Mouse (Mus musculus): ENCODE measurements around the gene Acad11.
A peak's percentile ranks its signal among the peaks of the same experiment; 100 is the strongest.

Gene Acad11

GRCm38 (mm10) chr9:104079379-104079778 lies 16.2 kb downstream of the Acad11 start:
- DNase-seq (ENCODE audit: low read depth in 2 of 2, low spot score in 2 of 2) = peak; percentile 28 to 47

- no peak for DNase-seq (ENCODE audit: low read depth in 2 of 2, low spot score in 2 of 2)
Observed at GRCm38 (mm10) chr9:104080038-104080437, 16.9 kb downstream of the Acad11 start.

GRCm38 (mm10) chr9:104085730-104086429 lies 22.7 kb downstream of the Acad11 start:
- DNase-seq (ENCODE audit: low read depth in 2 of 2, low spot score in 2 of 2) = no peak

- DNase-seq (ENCODE audit: low read depth in 2 of 2, low spot score in 2 of 2) = no peak
Observed at GRCm38 (mm10) chr9:104088555-104088954, 25.4 kb downstream of the Acad11 start.

- no peak for DNase-seq (ENCODE audit: low read depth in 2 of 2, low spot score in 2 of 2)
Observed at GRCm38 (mm10) chr9:104092945-104093344, 29.8 kb downstream of the Acad11 start.

- DNase-seq (ENCODE audit: low read depth in 2 of 2, low spot score in 2 of 2) = no peak
Observed at GRCm38 (mm10) chr9:104098256-104098655, 35.1 kb downstream of the Acad11 start.

GRCm38 (mm10) chr9:104099060-104099459 lies 35.9 kb downstream of the Acad11 start:
- DNase-seq (ENCODE audit: low read depth in 2 of 2, low spot score in 2 of 2) = no peak

- no peak for DNase-seq (ENCODE audit: low read depth in 2 of 2, low spot score in 2 of 2)
Observed at GRCm38 (mm10) chr9:104100822-104101221, 37.6 kb downstream of the Acad11 start.

GRCm38 (mm10) chr9:104101458-104101857 lies 38.3 kb downstream of the Acad11 start:
- DNase-seq (ENCODE audit: low read depth in 2 of 2, low spot score in 2 of 2) = no peak

- no peak for DNase-seq (ENCODE audit: low read depth in 2 of 2, low spot score in 2 of 2)
Observed at GRCm38 (mm10) chr9:104102301-104102700, 39.1 kb downstream of the Acad11 start.

GRCm38 (mm10) chr9:104102901-104103300 lies 39.7 kb downstream of the Acad11 start:
- no peak for DNase-seq (ENCODE audit: low read depth in 2 of 2, low spot score in 2 of 2)

- no peak for DNase-seq (ENCODE audit: low read depth in 2 of 2, low spot score in 2 of 2)
Observed at GRCm38 (mm10) chr9:104104986-104105385, 41.8 kb downstream of the Acad11 start.

- DNase-seq (ENCODE audit: low read depth in 2 of 2, low spot score in 2 of 2) = no peak
Observed at GRCm38 (mm10) chr9:104106930-104107329, 43.8 kb downstream of the Acad11 start.

GRCm38 (mm10) chr9:104107482-104107881 lies 44.3 kb downstream of the Acad11 start:
- DNase-seq (ENCODE audit: low read depth in 2 of 2, low spot score in 2 of 2) = no peak

GRCm38 (mm10) chr9:104108571-104109143 lies 45.5 kb downstream of the Acad11 start:
- DNase-seq (ENCODE audit: low read depth in 2 of 2, low spot score in 2 of 2) = no peak

GRCm38 (mm10) chr9:104109151-104109550 lies 46.0 kb downstream of the Acad11 start:
- DNase-seq (ENCODE audit: low read depth in 2 of 2, low spot score in 2 of 2) = no peak

GRCm38 (mm10) chr9:104123101-104123500 lies 59.9 kb downstream of the Acad11 start:
- DNase-seq (ENCODE audit: low read depth in 2 of 2, low spot score in 2 of 2) = no peak

- no peak for DNase-seq (ENCODE audit: low read depth in 2 of 2, low spot score in 2 of 2)
Observed at GRCm38 (mm10) chr9:104123622-104124021, 60.4 kb downstream of the Acad11 start.

GRCm38 (mm10) chr9:104126833-104127232 lies 63.7 kb downstream of the Acad11 start, which contains the start of gene Ackr4:
TSS of gene Ackr4 (minus strand) at chr9:104126933.
- no peak for DNase-seq (ENCODE audit: low read depth in 2 of 2, low spot score in 2 of 2)

GRCm38 (mm10) chr9:104128110-104128509 lies 64.9 kb downstream of the Acad11 start:
- DNase-seq (ENCODE audit: low read depth in 2 of 2, low spot score in 2 of 2) = no peak

- DNase-seq (ENCODE audit: low read depth in 2 of 2, low spot score in 2 of 2) = no peak
Observed at GRCm38 (mm10) chr9:104130141-104130755, 67.1 kb downstream of the Acad11 start.

GRCm38 (mm10) chr9:104140351-104140750 lies 77.2 kb downstream of the Acad11 start:
- DNase-seq (ENCODE audit: low read depth in 2 of 2, low spot score in 2 of 2) = no peak

Data from CD8-positive naive resting alpha-beta T cell, adult 2 months (primary cell).